Mouse (Mus musculus) layer of hippocampus, postnatal 14 days (tissue): ENCODE results near the gene Kdelc2. TPM values are rescaled to one million over a fixed set of nuclear protein-coding genes. Genes with fewer than 3 reads are reported as not detected.
A peak's percentile ranks its signal among the peaks of the same experiment; 100 is the strongest.

Experiments
- DNase-seq, 2 experiments: peaks; one replicate each; pipeline ENCODE4 v3.0.0; 2021 to 2022; ENCODE audit warnings: low spot score in 2 of 2, mixed read lengths in 1 of 2
- total RNA-seq, 2 experiments: library from RNA; stranded (reverse); gene quantifications; 2 replicates each; pipeline ENCODE4 v1.2.3; 2021

The Kdelc2 gene
- total RNA-seq, 2 experiments from 2014 or later: 5.3 to 6.2 TPM

DNA sequence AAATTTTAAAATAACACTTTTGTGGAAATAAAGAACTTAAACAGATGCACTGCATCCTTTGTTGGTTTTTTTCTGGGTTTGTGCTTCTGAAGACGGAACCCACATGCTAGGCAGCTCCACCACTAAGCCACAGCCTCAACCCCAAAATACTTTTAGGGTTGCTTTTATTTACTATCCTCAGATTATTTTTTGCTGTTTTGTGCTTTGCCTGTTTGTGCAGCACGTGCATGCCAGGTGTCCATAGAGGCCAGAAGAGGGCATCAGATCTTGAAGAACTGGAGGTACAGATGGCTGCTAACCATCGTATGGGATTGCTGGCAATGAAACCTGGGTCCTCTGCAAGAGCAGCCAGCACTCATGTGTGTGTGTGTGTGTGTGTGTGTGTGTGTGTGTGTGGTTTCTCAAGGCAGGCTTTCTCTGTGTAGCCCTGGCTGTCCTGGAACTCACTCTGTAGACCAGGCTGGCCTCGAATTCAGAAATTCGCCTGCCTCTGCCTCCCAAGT is 2.7 kb upstream of the Kdelc2 start:
- no peak for DNase-seq

DNA sequence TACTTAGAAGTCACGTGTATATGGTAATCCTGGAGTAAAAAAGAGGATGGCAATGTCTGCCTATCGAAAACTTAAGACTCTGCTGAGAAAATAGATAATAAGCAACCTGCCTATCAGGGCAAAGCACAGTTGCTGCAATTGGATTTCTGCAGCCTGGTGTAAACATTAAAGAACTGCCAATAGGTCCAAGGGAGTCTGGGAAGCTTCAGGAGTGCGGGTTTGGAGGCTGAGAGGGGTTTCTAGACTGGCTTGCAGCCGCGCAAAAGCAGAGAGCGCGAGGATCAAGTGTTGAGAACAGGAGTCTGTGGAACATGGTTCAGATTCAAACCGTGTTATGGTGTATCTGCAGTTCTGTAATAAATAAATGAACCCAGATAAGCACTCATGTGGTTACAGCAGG is 1.0 kb downstream of the Kdelc2 start:
- DNase-seq: no peak

DNA sequence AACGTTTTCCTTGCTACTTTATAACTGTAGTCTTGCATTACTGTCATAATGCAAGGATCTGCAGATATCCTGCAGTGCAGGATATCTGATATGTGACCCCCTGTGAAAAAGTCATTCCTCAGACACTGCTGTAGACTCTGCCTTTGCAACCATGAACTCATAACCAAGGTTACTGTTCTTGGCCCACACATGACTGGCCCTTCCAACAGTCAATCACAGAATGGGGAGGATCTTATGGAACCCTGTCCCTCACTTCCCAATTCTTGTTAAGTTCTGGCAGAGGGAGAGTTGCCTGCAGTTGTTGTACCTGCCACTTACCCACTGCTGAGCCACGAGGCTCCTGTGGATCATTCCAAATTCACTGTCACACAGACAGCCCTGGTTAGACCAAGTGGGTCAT is 3.6 kb downstream of the Kdelc2 start:
- DNase-seq: no peak

DNA sequence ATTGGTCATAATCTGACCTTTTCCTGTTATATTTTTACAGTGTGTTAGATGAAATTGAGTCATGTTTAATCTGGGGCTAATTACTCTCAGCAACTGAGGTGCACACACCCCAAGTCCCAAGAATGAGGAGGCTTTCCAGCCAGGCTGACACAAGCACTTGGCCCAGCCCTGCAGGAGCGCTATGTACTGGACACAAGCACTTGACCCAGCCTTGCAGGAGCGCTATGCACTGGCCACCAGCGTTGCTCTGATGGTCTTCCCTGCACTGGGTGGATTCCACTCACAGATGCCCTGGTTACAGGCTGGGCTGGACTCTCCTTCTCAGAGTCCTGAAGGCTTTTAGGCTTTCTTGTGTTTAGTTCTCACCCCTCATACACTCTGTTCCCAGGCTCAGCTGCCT is 5.3 kb downstream of the Kdelc2 start:
- no peak for DNase-seq

DNA sequence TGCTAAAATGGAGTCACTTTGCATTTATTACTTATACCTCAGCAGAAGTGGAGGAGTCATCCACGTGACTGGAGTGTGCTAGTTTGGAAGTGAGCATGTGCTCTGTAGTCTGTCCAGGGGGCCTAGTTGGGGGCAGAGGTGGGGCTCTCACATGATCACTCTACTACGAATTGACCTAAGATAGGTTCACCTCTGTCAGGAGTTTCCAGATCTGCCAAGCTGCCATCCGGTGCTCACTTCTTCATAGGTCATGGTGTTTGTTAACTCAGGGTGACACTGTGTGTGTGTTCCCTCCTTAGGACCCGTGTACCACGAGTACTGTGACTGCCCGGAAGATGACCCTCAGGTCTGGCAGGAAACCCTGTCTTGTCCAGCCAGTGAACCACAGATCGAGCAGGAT is 6.3 kb downstream of the Kdelc2 start:
- DNase-seq: no peak

DNA sequence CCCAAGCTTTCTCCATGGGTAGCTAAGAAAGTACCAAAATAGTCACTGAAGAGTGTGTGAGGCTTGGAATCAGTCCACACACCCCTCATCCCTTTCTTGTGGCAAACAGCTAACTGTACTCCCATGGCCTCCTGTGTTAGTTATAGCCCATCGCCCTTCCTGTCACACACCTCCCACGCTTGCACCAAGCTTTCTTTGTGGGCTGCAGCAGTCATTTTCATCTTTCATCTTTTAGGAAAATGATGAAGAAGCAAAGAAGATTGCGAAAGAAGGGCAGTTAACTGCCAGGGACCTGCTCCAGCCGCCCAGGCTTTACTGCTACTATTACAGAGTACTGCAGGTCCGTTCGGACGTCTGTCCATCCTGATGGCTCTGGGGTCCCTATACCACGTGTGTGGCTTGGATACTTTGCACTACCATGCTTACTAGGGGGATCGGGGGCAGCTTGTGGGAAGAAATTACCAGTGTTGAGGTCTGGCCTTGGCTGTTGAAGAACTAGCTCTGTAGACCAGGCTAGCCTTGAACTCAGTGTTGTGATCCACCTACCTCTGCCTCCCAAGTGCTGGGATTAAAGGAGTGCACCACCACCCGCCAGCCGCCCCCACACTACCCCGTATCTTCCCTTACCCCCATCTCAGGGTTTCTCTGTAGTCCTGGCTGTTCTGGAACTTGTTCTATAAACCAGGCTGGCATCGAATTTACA is 14.0 kb downstream of the Kdelc2 start:
- no peak for DNase-seq

DNA sequence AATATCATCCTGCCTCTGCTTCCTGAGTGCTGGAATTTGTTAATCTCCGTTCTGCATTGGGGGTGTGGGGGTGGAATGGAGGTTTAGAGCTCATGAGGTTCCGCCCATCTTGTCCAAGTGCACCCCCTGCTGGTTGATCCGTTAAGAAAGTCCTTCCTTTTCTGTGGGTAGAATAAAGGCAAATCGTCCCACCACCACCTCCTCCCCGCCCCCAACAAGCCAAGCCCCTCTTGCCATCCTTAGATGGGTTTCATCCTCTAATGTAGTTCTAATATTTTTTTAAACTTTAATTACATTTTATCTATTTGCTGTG is 14.5 kb downstream of the Kdelc2 start:
- DNase-seq: peak in 1 of 2 experiments; percentile 33

DNA sequence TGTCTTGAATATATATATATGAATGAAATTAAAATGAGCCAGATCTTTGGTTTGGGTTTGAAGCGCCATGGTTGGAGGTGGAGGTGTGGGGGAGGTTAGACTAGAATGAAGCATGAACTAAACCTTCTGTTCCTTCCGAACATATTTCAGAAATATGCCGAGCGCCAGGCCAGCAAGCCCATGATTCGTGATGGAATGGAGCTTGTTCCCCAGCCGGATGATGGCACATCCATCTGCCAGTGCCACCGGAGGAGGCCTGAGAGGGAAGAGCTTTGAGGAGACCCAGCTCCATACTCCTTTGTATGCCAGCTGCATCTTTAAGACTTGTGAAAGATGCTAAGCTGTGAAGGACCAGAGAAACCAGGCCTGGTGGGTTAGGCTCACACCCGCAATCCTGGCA is 15.7 kb downstream of the Kdelc2 start:
- DNase-seq: no peak

DNA sequence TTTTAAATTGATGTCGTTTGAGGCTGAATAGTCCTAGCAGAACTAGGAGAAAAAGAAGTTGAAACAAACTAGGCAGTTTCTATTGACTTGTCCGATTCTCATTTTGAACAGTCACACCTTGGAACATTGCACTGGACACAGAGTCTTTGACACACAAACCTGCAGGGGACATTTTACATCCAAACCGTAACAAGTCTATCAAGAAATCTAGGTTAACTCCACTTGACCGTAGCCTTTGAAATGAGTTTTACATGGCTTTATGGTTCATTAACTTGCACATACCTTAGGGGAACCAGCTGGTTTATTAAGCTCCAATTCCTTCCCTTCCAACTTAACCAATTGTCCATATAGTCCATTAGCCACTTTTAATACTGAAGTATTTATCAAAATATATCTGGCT is 16.9 kb downstream of the Kdelc2 start:
- DNase-seq: no peak

DNA sequence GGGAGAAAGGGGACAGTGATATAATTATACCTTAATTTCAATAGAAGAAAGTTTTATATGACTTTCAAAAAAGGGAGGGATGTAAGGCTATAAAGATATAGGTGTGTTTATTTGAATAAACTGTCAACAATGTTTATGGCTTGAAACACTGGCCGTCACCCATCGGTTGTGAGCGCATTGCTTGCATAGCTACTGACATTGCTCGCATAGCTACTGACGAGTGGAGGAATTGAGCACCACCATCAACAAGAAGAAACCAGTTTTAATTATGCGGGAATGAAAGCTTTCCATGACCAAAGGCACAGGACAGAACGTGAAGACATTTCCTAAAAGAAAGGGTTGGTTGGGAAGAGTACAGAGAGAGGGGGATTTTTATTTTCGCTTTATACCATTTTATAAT is 17.3 kb downstream of the Kdelc2 start:
- DNase-seq: no peak

DNA sequence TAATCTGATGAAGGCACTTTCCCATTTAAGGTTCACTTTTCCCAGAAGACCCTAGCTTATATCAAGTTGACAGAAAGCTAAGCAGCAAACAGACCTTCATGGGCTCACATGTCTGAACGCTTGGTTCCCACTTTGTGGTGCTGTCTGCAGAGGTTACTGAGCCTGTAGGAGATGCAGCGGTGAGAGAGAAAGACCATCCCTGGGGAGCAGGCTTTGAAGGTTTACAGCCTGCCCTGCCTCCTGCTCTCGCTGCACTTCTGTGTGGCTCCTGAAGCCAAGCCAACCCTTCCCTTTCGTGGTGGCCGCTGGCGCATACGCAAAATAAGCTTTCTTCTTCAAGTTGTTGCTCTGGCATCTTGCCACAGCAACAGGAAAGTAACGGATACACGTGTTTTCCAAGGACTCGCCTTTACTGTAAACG is 18.5 kb downstream of the Kdelc2 start, which contains the start of gene 4930550C14Rik:
4930550C14Rik (plus strand) TSS at position 35 of the 421 bp plus-strand sequence.
- DNase-seq: peak in 1 of 2 experiments; percentile 18

DNA sequence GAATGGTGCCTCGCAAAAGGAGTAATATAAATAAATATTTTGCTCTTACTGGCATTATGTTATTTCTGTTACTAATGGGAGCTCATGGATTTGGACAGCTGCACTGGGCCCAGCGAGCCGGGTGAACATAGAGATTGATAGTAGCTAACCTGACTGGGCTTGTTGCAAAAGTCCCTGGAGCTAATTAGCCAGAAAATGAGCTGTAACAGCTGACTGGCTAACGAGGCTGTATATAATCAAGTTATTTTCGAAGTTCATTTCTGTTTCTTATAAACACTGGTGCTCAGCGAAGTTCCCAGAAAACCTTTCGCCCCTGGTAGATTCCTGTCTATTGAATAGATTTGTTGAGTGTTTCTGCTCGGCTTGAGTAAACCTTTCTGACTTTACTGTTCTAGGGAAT is 19.2 kb downstream of the Kdelc2 start:
- no peak for DNase-seq

DNA sequence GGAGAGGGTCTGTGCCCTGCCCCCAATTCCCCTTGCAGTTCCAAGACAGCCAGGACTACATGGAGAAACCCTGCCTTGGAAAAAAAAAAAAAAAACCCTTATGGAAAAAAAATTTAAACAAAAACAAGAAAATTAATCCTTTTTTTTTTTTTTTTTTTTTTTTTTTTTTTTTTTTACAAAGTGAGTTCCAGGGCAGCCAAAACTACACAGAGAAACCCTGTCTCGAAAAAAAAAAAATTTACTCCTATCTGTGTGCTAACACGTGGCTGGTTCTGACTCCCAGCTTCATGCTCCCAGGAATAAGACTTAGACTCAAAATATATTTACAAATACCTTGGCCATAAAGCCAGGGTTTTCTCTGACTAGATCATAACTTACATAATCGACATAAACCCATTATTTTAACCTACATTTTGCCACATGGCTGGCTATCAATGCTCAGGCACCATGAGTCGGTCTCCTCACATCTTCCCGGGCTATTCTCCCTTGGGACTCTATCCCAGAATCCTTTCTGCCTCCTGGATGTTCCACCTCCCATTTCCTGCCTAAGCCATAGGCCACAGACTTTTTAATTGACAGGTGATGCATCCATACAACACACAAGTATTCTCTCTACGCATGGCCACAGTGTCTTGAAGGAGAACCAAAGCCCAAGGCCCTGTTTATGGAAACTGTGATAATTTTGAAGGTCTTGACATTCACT is 20.4 kb downstream of the Kdelc2 start:
- no peak for DNase-seq

DNA sequence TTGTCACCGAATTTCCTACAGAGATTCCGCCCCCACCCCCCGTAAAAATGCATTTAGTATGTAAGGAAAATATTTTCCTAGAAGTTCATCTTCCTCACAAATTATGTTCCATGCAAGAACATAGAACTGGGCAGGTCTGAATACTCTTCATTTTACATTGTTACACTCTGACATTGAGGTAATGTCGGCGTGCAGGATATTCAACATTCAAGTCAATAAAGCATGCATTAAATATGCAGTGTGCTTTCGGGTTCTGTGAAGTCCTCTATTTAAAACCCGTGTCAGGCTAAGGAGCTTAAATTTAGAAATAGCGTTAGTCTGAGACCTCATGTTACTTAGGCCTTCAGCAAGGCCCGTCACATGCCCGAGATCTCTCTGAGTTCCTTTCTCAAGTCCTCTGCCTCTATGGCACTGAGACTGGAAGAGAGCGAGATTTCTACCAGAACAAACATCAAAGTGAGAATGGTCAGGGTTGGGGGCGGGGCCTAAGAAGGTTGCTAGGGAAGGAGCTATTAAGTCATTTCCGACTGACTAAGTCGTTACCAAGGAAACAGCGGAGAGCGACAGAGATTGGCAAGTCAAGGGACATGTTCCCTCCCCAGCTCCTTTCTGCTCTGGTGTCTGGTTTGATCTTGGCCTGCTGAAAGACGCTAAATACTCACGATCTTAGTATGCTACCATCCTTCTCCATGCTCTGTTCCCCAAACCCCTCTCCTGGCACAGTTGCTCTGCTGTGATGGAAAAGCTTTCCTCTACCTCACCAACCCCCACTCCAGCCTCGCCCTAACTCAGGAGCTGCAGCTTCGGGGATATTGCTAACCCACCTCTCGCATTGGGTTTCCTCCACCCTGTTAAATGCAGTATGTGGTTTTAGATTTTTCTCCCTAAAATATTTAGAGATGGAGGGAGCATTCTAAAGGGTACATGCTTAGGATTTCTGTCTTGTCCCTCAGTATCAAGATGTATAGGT is 21.2 kb downstream of the Kdelc2 start:
- peak; percentile 55 to 72 for DNase-seq

DNA sequence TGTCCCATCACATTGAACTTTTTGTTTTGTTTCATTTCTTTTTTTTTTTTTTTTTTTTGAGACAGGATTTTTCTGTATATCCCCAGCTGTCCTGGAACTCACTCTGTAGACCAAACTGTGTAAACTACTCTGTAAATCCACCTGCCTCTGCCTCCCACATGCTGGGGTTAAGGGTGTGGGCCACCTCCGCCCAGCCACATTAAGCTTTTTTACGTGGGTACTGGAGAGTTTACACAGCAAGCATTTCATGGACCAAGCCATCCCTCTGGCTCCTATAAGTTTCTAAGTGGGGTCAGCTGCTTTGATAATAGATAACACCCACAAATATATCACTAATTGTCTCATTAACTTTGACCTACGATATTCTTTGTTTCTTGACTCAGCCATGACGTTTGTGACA is 24.7 kb downstream of the Kdelc2 start:
- DNase-seq: no peak

DNA sequence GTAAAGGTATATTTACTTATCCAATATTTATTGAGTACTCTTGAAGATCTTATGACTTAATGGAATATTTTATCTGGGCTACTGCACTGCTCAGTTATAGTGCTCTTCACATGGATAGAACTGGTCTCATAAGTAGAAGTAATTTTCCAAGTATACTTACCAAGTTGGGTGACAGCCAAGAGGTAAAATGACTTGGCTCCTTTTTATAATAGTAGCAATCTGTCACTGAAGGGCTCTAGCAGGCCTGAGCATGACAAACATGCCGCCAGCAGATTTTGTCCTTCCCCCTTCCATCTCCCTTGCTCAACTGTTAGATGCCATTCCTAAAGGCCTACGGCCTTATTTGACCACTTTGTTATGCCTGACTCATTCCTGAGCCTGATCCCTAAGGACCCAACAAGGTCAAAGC is 25.1 kb downstream of the Kdelc2 start:
- DNase-seq: no peak

DNA sequence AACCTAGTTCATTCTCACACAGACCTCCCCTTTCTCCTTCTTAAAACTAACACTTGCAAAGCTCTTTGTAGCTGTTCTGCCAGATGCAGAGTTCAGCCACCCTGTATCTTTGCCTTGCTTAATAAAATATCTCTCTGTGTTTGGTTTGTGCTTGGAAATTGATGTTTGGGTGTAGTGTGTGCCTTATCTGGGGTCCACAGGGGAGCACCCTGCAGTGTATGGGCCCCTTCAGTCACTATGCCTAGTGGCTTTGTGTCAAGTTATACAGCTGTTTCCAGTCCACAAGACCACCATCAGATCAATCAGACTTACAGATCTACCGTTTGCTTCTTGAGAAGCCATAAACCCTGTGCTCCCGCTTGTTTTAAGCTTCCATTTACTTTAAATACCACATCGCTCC is 25.6 kb downstream of the Kdelc2 start:
- no peak for DNase-seq

DNA sequence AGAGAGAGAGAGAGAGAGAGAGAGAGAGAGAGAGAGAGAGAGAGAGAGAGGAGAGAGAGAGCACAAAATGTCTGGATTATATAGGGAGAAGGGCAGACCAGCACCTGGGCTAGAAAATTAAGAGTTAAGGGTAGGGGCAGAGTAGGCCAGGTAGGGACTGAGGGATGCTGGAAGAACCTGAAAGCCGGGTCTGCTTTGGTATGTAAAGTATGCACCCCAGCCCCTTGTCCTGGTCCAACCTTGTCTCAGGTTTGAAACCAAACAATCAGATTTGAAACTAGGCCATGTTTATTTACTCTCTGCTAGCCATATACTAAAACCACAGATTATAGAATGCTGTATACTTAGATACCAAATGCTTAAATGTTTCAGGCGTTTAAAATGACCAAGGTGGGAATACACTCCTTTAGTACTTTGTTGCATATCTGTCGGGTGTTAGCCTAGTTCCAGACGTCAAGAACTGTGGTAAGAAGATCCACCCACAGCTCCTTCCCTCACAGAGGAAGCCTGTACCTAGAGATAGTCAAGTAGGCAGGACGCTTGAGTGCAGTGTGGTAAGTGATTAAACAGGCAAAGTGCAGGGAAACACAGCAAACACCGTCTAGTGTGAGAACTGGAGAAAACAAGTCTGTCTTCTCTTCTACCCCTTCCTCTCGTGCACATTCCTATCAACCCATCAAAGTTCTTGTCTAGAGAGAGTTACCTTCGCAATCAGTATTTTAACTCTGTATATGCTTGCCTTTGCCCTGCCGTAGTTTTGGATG is 38.5 kb downstream of the Kdelc2 start:
- DNase-seq: no peak

DNA sequence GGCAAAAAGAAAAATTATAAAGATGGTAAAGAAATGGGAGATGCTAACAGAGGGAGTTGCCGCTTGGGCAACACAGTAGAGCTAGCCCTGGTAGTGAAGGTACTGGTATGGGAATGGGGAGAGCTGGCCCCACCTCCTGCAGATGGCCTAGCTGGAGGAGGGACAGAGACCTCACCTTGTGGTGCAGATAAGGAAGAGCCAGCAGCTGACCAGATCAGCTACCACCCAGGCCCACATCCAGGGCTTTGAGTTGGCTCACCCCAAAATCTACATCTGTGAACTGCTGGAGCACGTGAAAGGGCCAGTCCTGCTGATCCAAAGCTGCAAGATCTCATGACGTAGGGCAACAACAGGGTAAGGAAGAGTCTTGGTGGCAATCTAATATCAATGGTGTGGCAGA is 42.9 kb downstream of the Kdelc2 start:
- DNase-seq: no peak

DNA sequence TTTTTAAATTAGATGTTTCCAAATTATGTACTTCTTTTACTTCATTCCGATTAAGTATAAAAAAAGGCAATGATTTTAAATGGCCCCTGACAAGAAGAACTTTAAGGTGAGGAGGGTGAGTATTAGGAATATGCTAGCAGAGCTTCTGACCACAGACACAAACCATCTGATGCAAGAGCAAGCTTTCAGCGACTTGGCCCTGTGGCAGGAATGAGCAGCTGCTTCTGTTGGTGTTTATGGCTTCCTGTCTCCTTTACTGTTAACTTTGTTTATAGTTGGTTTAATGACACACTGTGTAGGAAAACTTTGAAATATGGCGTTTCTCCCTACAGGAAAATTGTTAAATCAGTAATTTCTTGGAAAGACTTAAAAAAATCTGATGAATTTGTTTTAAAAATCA is 43.8 kb downstream of the Kdelc2 start:
- no peak for DNase-seq
